Mouse (Mus musculus): ENCODE data around the gene Tdpoz3.
"Not testable (repeated sequence)": the region's sequence is repeated elsewhere in the genome, so short reads cannot be mapped to it uniquely, and the experiment has no call there.

The Tdpoz3 gene

GRCm38 (mm10) chr3:93825720-93826119, at the start of gene Tdpoz3:
TSS of gene Tdpoz3 (plus strand) at chr3:93826020.
- not testable (repeated sequence) for DNase-seq (ENCODE audit: low read depth)

GRCm38 (mm10) chr3:93796098-93796497, 29.7 kb upstream of the Tdpoz3 start, which contains the start of gene Tdpoz4:
TSS of gene Tdpoz4 (plus strand) at chr3:93796398.
- DNase-seq (ENCODE audit: low read depth), result not testable (repeated sequence)

- not testable (repeated sequence) for DNase-seq (ENCODE audit: low read depth)
These were observed 12.5 kb upstream of the Tdpoz3 start for GRCm38 (mm10) chr3:93813341-93813740.

GRCm38 (mm10) chr3:93858957-93859356, 33.1 kb downstream of the Tdpoz3 start:
- not testable (repeated sequence) for DNase-seq (ENCODE audit: low read depth)

GRCm38 (mm10) chr3:93870635-93871034, 44.8 kb downstream of the Tdpoz3 start:
- DNase-seq (ENCODE audit: low read depth), result not testable (repeated sequence)

Data from NIH3T3 (cell line).